Mouse (Mus musculus) bone marrow macrophage, adult 2 months (primary cell): ENCODE measurements at regions not wholly inside any gene's neighbourhood (a gene's known extent, or its start where the extent isn't known, plus 50 kb on each side); places are given as distances from the start of the nearest gene placed in this dataset.

Source experiments
- CTCF ChIP-seq: IDR thresholded peaks from 2 replicates; pipeline ENCODE4 v1.5.1; 2012; ENCODE audit warnings: low read depth, mild to moderate bottlenecking, low read length, moderate library complexity
- POLR2A ChIP-seq: IDR thresholded peaks from 2 replicates; pipeline ENCODE4 v1.6.1; 2012; ENCODE audit warnings: mild to moderate bottlenecking, low read depth, low read length, borderline replicate concordance

GRCm38 (mm10) chr10:37194798-37195453 is 56.2 kb upstream of the Marcks start:
- TF ChIP-seq CTCF (no peak), POLR2A (no peak)
